Mouse (Mus musculus): ENCODE measurements around the gene Il20rb. TPM values are rescaled to one million over a fixed set of nuclear protein-coding genes. Genes with fewer than 3 reads are reported as not detected.

Il20rb gene
- polyA plus RNA-seq, 1 experiment from 2014 or later: 0.58 TPM

DNA sequence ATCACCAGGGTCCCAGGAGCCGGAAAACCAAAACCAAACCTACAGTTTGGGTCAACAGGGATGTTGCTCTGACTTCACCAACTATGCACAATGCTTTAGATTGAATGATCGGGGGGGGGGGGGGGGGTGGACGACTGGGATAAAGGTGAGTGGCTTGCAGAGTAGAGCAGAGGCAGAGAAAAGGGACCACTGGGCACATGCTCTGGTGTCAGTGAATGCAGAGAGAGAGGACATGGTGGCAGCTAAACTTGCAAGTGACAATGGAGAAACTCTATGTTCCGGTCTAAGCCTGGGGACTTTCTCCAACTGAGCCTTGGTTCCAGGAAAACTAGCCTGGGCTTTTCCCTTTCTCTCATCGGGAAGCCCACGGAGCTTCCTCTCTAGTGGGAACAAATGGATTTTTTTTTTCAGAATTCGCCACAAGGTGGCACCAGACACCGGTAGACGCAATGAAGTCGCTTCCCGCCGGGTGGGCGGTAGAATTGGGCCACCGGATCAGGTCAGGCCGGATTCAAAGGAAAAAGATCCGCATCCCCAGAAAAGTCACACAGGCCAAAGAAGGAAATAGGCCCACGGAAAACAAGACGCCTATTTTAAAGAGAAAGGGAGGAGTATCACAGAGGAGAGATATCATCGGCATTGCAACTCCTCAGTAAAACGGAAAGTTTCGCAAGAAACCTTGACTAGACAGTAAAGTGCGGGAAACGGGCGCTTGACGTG lies 32.5 kb downstream of the Il20rb start:
- DNase-seq (ENCODE audit: low spot score) (peak; percentile 83), ATAC-seq (ENCODE audit: insufficient read depth, low FRiP score, low TSS enrichment) (no peak)

DNA sequence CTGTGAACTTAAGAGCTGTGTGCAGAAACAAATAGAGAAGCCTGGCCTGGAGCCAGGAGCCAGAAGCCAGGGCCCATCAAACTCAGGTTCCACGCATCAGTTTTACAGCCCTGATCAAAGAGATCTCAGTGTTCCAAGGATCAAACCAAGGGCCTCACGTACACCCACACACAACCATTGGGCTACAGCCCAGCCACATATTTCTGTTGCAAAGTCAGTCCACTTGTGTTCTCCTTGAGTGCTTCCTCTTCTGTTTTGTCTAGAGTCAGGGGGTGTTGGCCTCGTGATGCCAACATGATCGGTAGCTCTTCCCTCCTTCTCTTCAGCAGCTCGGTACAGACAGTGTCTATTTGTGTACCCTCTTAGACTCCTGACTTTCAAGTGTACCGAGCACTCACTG lies 34.2 kb downstream of the Il20rb start:
- no peak overlapping the region for H3K4me2 ChIP-seq (ENCODE audit: low read depth)
- no peak overlapping the region for H3K9ac ChIP-seq (ENCODE audit: low read length)
- ATAC-seq (ENCODE audit: insufficient read depth, low FRiP score, low TSS enrichment) (no peak), DNase-seq (ENCODE audit: low spot score) (no peak)
- no peaks in the 10 kb centered on the region for H3K36me3 ChIP-seq (ENCODE audit: control insufficient read depth, insufficient read depth, low read length)
- H3K4me3 ChIP-seq (ENCODE audit: low read depth, low read length): no peak overlapping the region
- no peaks in the 10 kb centered on the region for H3K4me1 ChIP-seq (ENCODE audit: control insufficient read depth, insufficient read depth, low read length)
- H3K27ac ChIP-seq (ENCODE audit: low read depth, low read length): no peak overlapping the region
- H3K9me3 ChIP-seq (ENCODE audit: control insufficient read depth, low read length): no peaks in the 10 kb centered on the region
- no peaks in the 10 kb centered on the region for H3K27me3 ChIP-seq (ENCODE audit: control insufficient read depth, insufficient read depth, low read length)
- 78% methylated on average over 6 of the region's 6 CpGs for WGBS

More for the DNA sequence above, 32.5 kb downstream of the Il20rb start:
- 8% methylated on average over 25 of the region's 25 CpGs for WGBS
- no peaks in the 10 kb centered on the region for H3K36me3 ChIP-seq (ENCODE audit: control insufficient read depth, insufficient read depth, low read length)
- no peak overlapping the region for H3K27ac ChIP-seq (ENCODE audit: low read depth, low read length)
- H3K4me2 ChIP-seq (ENCODE audit: low read depth): peak overlapping the region; percentile 62
- peak overlapping the region; percentile 51; the same call in 1 of the 2 replicates for H3K9ac ChIP-seq (ENCODE audit: low read length)
- no peaks in the 10 kb centered on the region for H3K4me1 ChIP-seq (ENCODE audit: control insufficient read depth, insufficient read depth, low read length)
- peak overlapping the region; percentile 26 for H3K4me3 ChIP-seq (ENCODE audit: low read depth, low read length)
- H3K27me3 ChIP-seq (ENCODE audit: control insufficient read depth, insufficient read depth, low read length): no peaks in the 10 kb centered on the region
- H3K9me3 ChIP-seq (ENCODE audit: control insufficient read depth, low read length): no peaks in the 10 kb centered on the region

DNA sequence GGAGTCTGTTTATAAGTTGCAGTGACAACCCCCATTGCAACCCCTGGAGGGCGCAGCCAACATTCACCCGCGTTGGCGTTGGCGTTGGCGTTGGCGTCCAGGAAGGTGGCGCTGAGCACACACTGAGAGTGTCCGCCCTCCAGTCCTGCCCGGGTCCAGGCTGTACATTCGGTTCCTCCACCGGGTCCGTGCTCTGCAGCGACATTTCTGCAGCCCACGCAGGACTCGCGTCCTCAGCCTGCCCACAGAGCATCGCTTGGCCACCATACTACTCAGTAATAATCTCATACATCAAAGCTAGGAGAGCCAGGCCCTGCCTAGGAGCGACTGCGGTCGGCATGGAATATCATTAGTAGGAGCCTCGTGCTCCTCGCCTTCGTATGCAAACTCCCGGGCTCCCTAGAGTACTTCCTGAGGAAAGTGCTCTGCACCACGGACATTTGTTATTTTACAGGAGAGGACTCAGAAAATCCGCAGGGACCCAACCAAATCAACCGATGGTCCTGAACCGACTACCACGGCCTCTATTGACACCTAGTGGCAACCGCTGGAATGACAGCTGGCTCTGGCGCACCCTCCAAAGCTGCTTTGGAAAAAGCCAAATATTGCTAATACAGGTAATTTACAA lies 40.4 kb downstream of the Il20rb start:
- peak overlapping the region; percentile 86 for H3K4me2 ChIP-seq (ENCODE audit: low read depth)
- H3K4me3 ChIP-seq (ENCODE audit: low read depth, low read length): peak overlapping the region; percentile 58
- H3K9ac ChIP-seq (ENCODE audit: low read length): peak overlapping the region; percentile 68
- H3K27ac ChIP-seq (ENCODE audit: low read depth, low read length): 0 out of 2 replicates have a peak overlapping the region, but pooled peaks have one; percentile 56
- no peaks in the 10 kb centered on the region for H3K4me1 ChIP-seq (ENCODE audit: control insufficient read depth, insufficient read depth, low read length)
- WGBS: under 1% methylated on average over 32 of the region's 32 CpGs
- H3K27me3 ChIP-seq (ENCODE audit: control insufficient read depth, insufficient read depth, low read length): no peaks in the 10 kb centered on the region
- no peaks in the 10 kb centered on the region for H3K36me3 ChIP-seq (ENCODE audit: control insufficient read depth, insufficient read depth, low read length)
- H3K9me3 ChIP-seq (ENCODE audit: control insufficient read depth, low read length): no peaks in the 10 kb centered on the region
- DNase-seq (ENCODE audit: low spot score) (peak; percentile 85), ATAC-seq (ENCODE audit: insufficient read depth, low FRiP score, low TSS enrichment) (peak; percentile 82)

DNA sequence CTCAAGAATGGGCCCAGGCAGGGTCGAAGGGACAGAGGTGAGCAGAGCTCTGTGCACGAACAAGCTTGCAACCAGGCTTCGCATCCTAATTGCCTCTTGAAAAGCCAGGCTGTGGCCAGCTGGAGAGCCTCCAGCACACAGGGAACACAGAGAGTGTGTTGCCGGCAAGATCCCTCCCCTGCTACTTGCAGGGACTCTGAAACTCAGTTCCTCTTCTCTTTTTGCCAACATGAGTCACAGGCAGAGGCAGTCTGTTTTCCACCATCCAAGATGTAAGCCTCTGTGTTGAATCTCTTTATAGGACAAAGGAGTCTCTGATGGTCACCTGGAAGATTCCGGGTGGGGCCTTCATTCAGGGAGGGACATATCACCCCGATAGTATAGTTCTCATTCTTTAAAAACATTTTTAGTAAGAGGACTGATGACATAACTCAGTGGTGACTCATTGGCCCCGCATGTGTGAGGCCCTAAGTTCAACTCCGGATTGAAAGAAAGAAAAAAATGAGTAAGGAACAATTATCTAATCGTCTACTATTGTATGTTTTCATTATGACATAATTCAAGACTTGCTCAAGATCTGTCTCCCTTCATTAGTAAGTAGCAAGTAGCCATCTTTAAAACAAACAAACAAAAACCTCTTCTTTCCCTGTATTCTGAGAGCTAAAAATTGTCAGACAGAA lies 46.3 kb downstream of the Il20rb start:
- H3K27ac ChIP-seq (ENCODE audit: low read depth, low read length): peak overlapping the region; percentile 61
- H3K4me3 ChIP-seq (ENCODE audit: low read depth, low read length): no peak overlapping the region
- DNase-seq (ENCODE audit: low spot score) (peak; percentile 56), ATAC-seq (ENCODE audit: insufficient read depth, low FRiP score, low TSS enrichment) (0 out of 2 replicates have a peak, but pooled peaks have one; percentile 35)
- no peaks in the 10 kb centered on the region for H3K27me3 ChIP-seq (ENCODE audit: control insufficient read depth, insufficient read depth, low read length)
- no peaks in the 10 kb centered on the region for H3K36me3 ChIP-seq (ENCODE audit: control insufficient read depth, insufficient read depth, low read length)
- H3K4me2 ChIP-seq (ENCODE audit: low read depth): no peak overlapping the region
- 69% methylated on average over 9 of the region's 9 CpGs for WGBS
- no peak overlapping the region for H3K9ac ChIP-seq (ENCODE audit: low read length)
- H3K4me1 ChIP-seq (ENCODE audit: control insufficient read depth, insufficient read depth, low read length): peaks cover 5% of the 10 kb centered on the region; the same call in 1 of the 2 replicates
- H3K9me3 ChIP-seq (ENCODE audit: control insufficient read depth, low read length): no peaks in the 10 kb centered on the region

DNA sequence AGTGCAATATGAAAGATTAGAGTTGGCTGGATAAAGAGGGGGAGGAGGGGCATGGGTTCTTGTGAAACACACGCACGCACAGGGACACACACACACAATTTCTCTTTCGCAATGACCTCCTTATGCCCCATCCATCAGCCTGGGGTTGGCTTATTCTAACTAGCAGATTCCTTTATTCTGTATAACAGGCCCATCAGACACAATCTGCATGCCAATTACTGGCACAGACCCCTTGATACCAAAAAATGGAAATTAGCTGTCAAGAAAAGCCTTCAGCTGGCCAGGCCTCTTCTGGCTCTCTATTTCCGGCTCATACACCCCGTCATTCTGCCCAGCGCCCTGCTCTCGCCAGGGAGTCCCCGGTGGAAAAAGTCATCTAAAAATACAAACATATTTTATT lies 47.1 kb downstream of the Il20rb start:
- no peak overlapping the region for H3K4me2 ChIP-seq (ENCODE audit: low read depth)
- H3K27ac ChIP-seq (ENCODE audit: low read depth, low read length): peak overlapping the region; percentile 1; the same call in 1 of the 2 replicates

DNA sequence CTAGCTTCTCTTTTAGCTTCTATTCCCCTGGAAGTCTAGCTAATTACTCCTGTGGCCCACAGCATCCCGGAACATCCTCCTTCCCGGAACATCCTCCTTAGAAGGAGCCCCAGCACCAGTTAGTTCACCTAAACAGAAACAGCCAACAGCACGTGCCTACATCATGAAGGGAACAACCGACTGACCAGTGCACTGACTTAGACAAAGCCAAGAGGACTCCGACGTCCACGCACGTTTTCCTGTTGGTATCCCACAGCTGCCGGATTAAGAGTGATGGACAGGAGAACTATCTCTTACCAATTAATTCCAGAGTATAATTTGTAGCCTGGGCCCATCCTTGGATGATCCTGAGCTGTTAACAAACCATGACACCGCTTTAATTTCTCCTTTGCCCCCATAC lies 47.6 kb downstream of the Il20rb start:
- WGBS: 79% methylated on average over 10 of the region's 10 CpGs
- no peaks in the 10 kb centered on the region for H3K9me3 ChIP-seq (ENCODE audit: control insufficient read depth, low read length)
- no peak overlapping the region for H3K27ac ChIP-seq (ENCODE audit: low read depth, low read length)
- DNase-seq (ENCODE audit: low spot score) (no peak), ATAC-seq (ENCODE audit: insufficient read depth, low FRiP score, low TSS enrichment) (peak; percentile 35; the same call in 1 of the 2 replicates)
- H3K4me2 ChIP-seq (ENCODE audit: low read depth): no peak overlapping the region
- H3K36me3 ChIP-seq (ENCODE audit: control insufficient read depth, insufficient read depth, low read length): no peaks in the 10 kb centered on the region
- H3K4me3 ChIP-seq (ENCODE audit: low read depth, low read length): no peak overlapping the region
- no peak overlapping the region for H3K9ac ChIP-seq (ENCODE audit: low read length)
- no peaks in the 10 kb centered on the region for H3K27me3 ChIP-seq (ENCODE audit: control insufficient read depth, insufficient read depth, low read length)
- H3K4me1 ChIP-seq (ENCODE audit: control insufficient read depth, insufficient read depth, low read length): peaks cover 5% of the 10 kb centered on the region; the same call in 1 of the 2 replicates

More for the DNA sequence above, 47.1 kb downstream of the Il20rb start:
- Histone ChIP-seq H3K4me3 (ENCODE audit: low read depth, low read length) (no peak overlapping the region), H3K27me3 (ENCODE audit: control insufficient read depth, insufficient read depth, low read length) (no peaks in the 10 kb centered on the region), H3K4me1 (ENCODE audit: control insufficient read depth, insufficient read depth, low read length) (peaks cover 5% of the 10 kb centered on the region; the same call in 1 of the 2 replicates), H3K36me3 (ENCODE audit: control insufficient read depth, insufficient read depth, low read length) (no peaks in the 10 kb centered on the region), H3K9ac (ENCODE audit: low read length) (no peak overlapping the region), H3K9me3 (ENCODE audit: control insufficient read depth, low read length) (no peaks in the 10 kb centered on the region)
- DNase-seq (ENCODE audit: low spot score) (peak; percentile 33), ATAC-seq (ENCODE audit: insufficient read depth, low FRiP score, low TSS enrichment) (peak; percentile 81)
- 67% methylated on average over 8 of the region's 8 CpGs for WGBS

DNA sequence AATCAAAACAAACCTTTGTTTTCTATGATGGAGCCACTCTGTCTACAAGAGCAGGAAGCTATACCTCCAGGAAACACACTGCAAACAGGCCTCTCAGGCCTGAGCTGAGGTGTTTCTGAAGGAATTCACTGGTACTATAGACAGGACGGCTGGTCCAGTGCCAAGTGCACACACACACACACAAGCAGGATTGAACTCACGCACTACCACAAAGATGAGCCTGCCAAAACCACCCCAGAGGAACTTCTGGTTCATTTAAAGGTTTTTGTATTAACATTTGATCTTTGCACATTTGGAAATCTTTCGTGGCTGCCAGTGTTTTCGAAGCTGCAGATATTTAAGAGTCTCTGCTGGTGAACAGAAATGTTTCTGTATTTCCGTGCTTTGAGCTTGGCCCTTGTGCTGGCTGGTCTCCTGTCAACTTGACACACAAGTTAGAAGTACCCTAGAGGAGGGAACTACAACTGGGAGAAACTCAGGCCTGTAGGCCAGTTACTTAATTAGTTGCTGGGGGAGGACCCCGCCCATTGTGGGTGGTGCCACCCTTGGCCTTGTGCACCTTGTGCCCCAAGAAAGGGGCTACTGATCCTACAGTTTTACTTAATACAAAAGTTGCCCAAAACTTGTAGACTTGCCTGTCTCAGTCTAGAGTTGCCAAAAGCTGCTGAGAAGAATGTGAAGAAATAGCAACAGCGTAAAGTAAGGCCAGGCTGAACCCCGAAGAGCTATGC lies 49.6 kb downstream of the Il20rb start:
- ATAC-seq (ENCODE audit: insufficient read depth, low FRiP score, low TSS enrichment) (no peak), DNase-seq (ENCODE audit: low spot score) (no peak)
- no peaks in the 10 kb centered on the region for H3K27me3 ChIP-seq (ENCODE audit: control insufficient read depth, insufficient read depth, low read length)
- no peak overlapping the region for H3K4me3 ChIP-seq (ENCODE audit: low read depth, low read length)
- 86% methylated on average over 8 of the region's 8 CpGs for WGBS
- H3K9me3 ChIP-seq (ENCODE audit: control insufficient read depth, low read length): no peaks in the 10 kb centered on the region
- H3K27ac ChIP-seq (ENCODE audit: low read depth, low read length): no peak overlapping the region
- no peak overlapping the region for H3K9ac ChIP-seq (ENCODE audit: low read length)
- H3K4me1 ChIP-seq (ENCODE audit: control insufficient read depth, insufficient read depth, low read length): peaks cover 5% of the 10 kb centered on the region; the same call in 1 of the 2 replicates
- no peak overlapping the region for H3K4me2 ChIP-seq (ENCODE audit: low read depth)
- no peaks in the 10 kb centered on the region for H3K36me3 ChIP-seq (ENCODE audit: control insufficient read depth, insufficient read depth, low read length)

DNA sequence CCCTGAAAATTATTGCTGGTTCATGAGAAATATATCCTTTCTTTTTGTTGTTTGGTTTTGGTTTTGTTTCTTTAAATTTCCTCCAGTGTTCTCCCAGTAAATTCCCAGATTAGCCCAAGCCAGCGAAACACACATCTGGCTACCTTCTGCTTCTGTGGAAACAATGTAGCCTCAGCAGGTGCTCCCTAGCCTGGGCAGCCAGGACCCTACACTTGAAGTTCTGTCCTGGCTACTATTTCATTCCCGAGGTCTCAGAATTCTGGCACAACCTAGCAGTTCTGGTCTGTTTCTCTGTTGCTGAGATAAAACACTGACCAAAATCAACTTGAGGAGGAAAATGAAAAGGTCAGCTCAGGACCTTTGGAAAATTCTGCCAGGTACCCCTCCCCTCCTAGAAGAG lies 55.2 kb downstream of the Il20rb start:
- Histone ChIP-seq H3K27ac (ENCODE audit: low read depth, low read length) (no peak overlapping the region), H3K36me3 (ENCODE audit: control insufficient read depth, insufficient read depth, low read length) (no peaks in the 10 kb centered on the region), H3K27me3 (ENCODE audit: control insufficient read depth, insufficient read depth, low read length) (no peaks in the 10 kb centered on the region), H3K4me1 (ENCODE audit: control insufficient read depth, insufficient read depth, low read length) (no peaks in the 10 kb centered on the region), H3K4me3 (ENCODE audit: low read depth, low read length) (no peak overlapping the region), H3K9ac (ENCODE audit: low read length) (no peak overlapping the region), H3K4me2 (ENCODE audit: low read depth) (no peak overlapping the region), H3K9me3 (ENCODE audit: control insufficient read depth, low read length) (no peaks in the 10 kb centered on the region)
- 54% methylated on average over 2 of the region's 2 CpGs for WGBS
- no peak for DNase-seq (ENCODE audit: low spot score)
- no peak for ATAC-seq (ENCODE audit: insufficient read depth, low FRiP score, low TSS enrichment)
